Mouse (Mus musculus): ENCODE results near the gene Hykk.

GRCm38 (mm10) chr9:54980674-54981073 is 63.6 kb downstream of the Hykk start, which contains the start of gene Chrna5:
- TF ChIP-seq CTCF (conservative IDR thresholded peaks at IDR 0.05; ENCODE audit: low read length) (no peak), POU5F1 (IDR thresholded peaks at IDR 0.05; ENCODE audit: borderline replicate concordance, low read length) (no peak), NANOG (IDR thresholded peaks at IDR 0.05; ENCODE audit: borderline replicate concordance, low read length) (no peak)

All from E14TG2a.4 (cell line).